Mouse (Mus musculus) urinary bladder, postnatal 10 days (tissue): ENCODE data around the gene Ppy.
A peak's percentile ranks its signal among the peaks of the same experiment; 100 is the strongest.

Experiments
- DNase-seq: peaks from one replicate; pipeline ENCODE4 v3.0.0; 2022; ENCODE audit warnings: low spot score

Ppy gene

GRCm38 (mm10) chr11:102101219-102101618 lies at the start of gene Ppy:
Gene Ppy (minus strand): TSS chr11:102101319.
- DNase-seq: no peak

- no peak for DNase-seq
Measured at GRCm38 (mm10) chr11:102147213-102147989, 46.3 kb upstream of the Ppy start.

- no peak for DNase-seq
Measured at GRCm38 (mm10) chr11:102146531-102146930, 45.4 kb upstream of the Ppy start.

DNA sequence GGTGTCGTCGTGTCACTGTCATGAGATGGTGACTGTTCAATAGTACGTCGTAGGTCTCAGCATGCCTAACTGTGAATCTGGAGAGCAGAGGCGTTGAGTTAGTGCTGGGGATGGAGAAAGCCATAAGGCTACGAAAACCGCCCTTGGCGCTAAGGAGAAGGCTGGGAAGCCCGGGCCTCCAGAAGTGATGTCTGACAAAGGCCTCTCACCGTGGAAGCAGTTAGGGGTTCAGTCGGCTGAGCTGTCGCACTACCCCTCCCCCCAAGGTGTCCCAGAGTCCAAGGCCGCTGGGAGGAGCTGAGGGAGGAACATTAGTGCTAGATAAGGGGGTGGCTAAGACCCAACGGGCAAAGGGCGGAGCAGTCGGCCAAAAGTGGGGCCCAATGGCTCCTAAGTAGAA lies 44.9 kb upstream of the Ppy start:
- DNase-seq: no peak

- no peak for DNase-seq
Measured at GRCm38 (mm10) chr11:102145471-102146001, 44.4 kb upstream of the Ppy start, which contains the start of gene Nags. Gene Nags (plus strand): TSS chr11:102145513.

GRCm38 (mm10) chr11:102144957-102145470 lies 43.9 kb upstream of the Ppy start:
- DNase-seq: no peak

- no peak for DNase-seq
Measured at GRCm38 (mm10) chr11:102142355-102142754, 41.2 kb upstream of the Ppy start.

DNA sequence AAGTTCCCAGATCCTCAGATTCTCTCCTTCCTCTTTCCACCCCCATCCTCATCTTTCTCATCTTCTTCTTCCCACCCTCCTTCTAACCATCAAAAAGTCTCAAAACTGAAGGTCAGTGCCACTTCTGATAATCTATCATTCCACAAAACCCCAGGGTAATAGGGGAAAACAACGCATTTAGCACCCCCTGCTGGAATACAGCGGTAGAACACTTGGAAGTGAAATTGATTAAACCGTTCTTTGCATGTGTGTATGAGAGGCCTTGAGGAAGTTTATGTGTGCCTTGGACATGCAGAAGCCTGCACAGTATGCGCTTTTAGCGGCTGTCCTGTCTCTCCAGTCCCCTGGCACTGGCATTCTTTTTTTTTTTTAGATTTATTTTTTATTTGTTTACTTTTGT lies 39.4 kb upstream of the Ppy start:
- DNase-seq: no peak

DNA sequence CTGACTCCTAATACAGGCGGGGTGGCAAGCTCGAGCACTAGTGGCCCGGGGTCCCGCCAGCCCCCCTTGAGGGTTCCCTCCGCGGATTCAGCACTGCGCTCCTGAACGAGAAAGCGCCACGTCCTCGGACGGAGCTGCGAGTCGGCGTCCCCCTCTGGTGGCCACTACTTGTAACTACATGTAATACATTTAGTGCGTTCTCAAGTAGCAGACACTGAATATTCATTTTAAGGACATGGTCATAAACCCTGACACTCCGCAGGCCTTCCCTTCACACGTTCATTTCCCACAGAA lies 37.3 kb upstream of the Ppy start:
- no peak for DNase-seq

DNA sequence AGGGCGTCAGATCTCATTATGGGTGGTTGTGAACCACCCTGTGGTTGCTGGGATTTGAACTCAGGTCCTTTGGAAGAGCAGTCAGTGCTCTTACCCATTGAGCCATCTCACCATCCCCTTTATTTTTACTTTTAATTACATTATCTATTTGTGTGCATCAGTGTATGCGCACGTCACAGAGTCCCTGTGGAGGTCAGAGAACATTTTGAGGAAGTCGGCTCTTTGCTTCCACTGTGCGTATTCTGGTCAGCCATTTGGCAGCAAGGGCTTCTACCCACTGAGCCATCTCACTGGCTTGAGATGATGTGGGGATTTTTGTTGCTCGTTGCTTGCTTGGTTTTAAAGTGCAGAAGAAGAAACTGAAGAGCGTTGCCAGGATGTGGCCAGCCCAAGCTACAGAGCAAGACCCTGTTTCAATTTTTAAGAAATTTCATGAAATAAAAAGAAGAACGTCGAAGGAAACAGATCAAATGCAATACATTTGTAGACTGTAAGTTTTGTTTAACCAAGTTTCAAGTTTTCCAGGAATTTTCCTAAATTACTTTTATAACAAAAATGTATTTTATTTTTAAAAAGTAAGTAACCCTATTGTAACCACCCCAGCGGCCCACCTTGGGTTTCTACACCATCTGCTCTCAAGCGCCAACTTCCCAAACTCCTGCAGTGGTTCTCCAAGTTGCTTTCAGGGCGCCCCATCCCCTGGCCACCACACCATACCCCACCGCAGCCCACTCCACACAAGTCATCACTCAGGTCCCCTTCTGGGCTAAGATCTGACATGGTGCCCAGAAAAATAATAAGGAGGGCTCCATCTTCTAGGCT lies 36.7 kb upstream of the Ppy start:
- no peak for DNase-seq

GRCm38 (mm10) chr11:102134516-102134915 lies 33.4 kb upstream of the Ppy start:
- DNase-seq: no peak

DNA sequence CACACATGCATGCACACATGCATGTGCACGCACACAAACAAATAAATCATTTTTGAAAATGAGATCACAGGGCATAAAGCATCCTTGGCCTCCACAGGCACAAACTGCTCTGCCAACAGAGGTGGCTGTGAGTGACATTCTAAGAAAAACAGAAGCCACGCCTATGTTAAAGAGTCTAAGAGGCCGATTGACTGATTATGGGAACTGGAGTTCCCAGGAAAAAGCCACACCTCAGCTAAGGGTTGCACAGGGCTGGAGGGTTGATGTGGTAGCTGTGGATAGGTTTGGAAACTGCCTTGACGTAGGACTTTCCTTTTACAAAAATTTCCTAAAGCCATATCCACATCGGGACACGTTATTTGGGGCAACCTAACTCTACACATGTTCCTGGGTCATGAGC lies 16.3 kb upstream of the Ppy start:
- no peak for DNase-seq

DNA sequence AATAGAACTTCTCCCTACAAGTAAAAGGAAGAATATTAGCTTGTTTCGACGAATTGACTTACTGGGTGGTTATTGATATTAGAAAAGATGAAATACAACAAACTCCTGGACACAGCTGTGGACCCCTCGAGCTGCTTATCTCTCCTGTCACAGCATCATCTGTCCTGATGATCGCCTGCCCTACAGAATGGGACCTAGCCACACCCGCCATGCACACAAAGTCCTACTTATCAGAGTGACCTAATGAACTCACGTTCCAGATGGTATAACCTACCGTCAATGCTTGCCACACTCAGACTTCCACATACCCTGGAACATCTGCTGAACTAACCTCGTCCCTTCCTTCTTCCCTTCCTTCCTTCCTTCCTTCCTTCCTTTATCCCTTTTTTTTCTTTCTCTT lies 15.1 kb upstream of the Ppy start:
- DNase-seq: no peak

DNA sequence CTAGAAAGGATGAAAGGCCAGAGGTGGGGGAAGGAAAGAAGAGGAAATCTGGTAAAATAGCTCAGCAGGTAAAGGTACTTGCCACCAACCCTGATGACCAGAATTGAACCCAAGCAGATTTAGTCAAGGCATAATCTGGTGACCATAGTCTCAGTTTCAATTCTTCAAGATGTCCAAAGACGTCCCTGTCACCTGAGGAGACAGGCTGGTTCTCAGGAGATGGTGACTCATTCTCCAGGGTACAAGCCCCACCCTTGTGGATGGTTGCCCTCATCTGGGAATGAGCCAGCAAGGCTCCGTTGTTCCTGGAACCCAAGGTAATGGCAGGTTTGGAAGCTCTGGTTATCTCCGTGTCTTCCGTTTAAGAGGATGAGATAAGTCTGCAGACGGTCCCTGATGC lies 10.5 kb upstream of the Ppy start:
- no peak for DNase-seq

- DNase-seq: no peak
Measured at GRCm38 (mm10) chr11:102107732-102108131, 6.6 kb upstream of the Ppy start, which contains the start of gene Pyy. Gene Pyy (minus strand): TSS chr11:102107832.

DNA sequence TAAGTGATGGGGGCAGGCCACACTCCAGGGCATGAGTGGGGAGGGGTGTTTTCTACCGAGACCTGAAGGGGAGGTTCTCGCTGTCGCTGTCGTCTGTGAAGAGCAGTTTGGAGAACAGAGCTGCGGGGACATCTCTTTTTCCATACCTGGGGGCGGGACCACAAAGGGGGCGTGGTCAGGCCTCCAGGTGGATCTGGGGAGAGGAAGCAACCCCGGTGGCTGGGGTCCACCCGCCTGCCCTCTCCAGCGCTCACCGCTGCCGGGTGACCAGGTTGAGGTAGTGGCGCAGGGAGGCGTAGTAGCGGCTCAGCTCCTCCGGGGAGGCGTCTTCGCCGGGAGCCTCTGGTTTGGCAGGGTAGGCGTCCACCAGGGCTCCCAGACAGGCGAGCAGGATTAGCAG lies 5.8 kb upstream of the Ppy start:
- no peak for DNase-seq

- no peak for DNase-seq
Measured at GRCm38 (mm10) chr11:102102485-102103258, 1.6 kb upstream of the Ppy start.

DNA sequence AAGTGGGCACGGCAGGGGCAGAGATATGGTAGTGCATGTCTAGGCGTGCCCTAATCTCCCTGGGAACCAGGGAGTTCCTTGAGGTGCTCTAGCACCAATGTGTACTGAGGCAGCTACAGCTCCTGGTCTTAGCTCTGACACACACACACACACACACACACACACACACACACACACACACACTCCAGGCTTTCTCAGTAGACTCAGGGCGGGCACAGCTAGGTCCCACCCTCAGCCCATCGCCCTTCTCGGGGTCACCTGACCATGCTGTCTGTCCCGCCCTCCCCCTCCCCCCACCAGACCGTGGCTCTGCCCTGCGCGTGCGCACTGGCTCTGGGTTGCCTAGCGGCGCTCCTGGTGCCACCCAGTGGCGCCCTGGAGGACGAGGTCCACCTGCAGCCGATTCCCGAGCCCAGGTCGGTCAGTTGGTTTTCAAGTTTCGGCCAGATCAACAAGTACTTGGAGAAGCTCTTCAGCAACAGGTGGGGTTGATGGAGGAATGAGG lies 4.2 kb downstream of the Ppy start:
- DNase-seq: peak; percentile 37

- DNase-seq: no peak
Measured at GRCm38 (mm10) chr11:102096446-102096845, 4.7 kb downstream of the Ppy start.

DNA sequence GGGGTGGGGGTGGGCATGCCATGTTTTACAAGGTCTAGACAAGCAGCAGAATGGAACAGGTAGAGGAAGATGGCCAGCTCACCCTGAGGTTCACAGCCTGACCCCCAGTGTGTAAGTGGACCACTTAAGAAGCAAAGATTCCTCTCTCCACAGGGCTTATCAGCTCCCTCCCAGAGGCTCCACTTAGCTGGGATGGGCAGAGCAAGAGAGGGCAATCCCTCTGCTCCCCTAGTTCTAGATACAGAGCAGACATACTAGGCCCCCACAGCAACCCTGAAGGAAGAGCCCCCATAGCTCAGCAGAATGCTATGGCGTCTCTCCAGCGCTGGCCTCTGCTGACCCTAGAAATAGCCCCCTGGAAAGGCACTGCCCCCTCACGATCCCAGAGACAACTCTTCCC lies 5.4 kb downstream of the Ppy start:
- no peak for DNase-seq

- DNase-seq: no peak
Measured at GRCm38 (mm10) chr11:102089088-102089808, 11.9 kb downstream of the Ppy start.
